Mouse (Mus musculus) neural tube, embryonic 12.5 days (tissue): ENCODE results near the gene Ehmt2. TPM values are rescaled to one million over a fixed set of nuclear protein-coding genes. Genes with fewer than 3 reads are reported as not detected.
A peak's percentile ranks its signal among the peaks of the same experiment; 100 is the strongest.
"Not testable (repeated sequence)": the region's sequence is repeated elsewhere in the genome, so short reads cannot be mapped to it uniquely, and the experiment has no call there.

Source experiments
- ATAC-seq: fragments of 200-750 bp; cut with Nextera tagmentation; 2 replicates; pipeline ENCODE4 v1.8.0; 2017; ENCODE audit warnings: low read depth, mild to moderate bottlenecking, moderate TSS enrichment, moderate library complexity; ENCODE audit not compliant: low FRiP score
- H3K27ac ChIP-seq: fragments of 300-500 bp; sonication (generic); 2 replicates; pipeline ENCODE4 v1.5.1; 2016
- H3K27me3 ChIP-seq: fragments of 300-500 bp; sonication (generic); replicated peaks from 2 replicates; pipeline ENCODE4 v1.6.1; 2016; ENCODE audit warnings: mild to moderate bottlenecking
- H3K36me3 ChIP-seq: fragments of 300-500 bp; sonication (generic); 2 replicates; pipeline ENCODE4 v1.6.1; 2016; ENCODE audit warnings: mild to moderate bottlenecking
- H3K4me1 ChIP-seq: fragments of 300-500 bp; sonication (generic); 2 replicates; pipeline ENCODE4 v1.6.1; 2016
- H3K4me2 ChIP-seq: fragments of 300-500 bp; sonication (generic); replicated peaks from 2 replicates; pipeline ENCODE4 v1.6.1; 2016; ENCODE audit warnings: mild to moderate bottlenecking
- H3K4me3 ChIP-seq: fragments of 300-500 bp; sonication (generic); 2 replicates; pipeline ENCODE4 v1.5.1; 2016
- H3K9ac ChIP-seq: fragments of 300-500 bp; sonication (generic); 2 replicates; pipeline ENCODE4 v1.6.1; 2016; ENCODE audit warnings: mild to moderate bottlenecking
- H3K9me3 ChIP-seq: fragments of 300-500 bp; sonication (generic); 2 replicates; pipeline ENCODE4 v1.6.1; 2016; ENCODE audit warnings: mild to moderate bottlenecking
- WGBS: fragments of 180-500 bp; shearing (Covaris S2); methylation state at CpG from one replicate; pipeline ENCODE4 v1.1.7; 2016; 5-methylcytosine and 5-hydroxymethylcytosine counted together
- polyA plus RNA-seq: library from polyadenylated mRNA; unstranded; fragments of >200 nt; fragmentation: Nextera tagmentation; extraction: Ambion mirVana; gene quantifications from 2 replicates; pipeline ENCODE4 v1.2.1, GENCODE M21; 2016

Ehmt2 gene
- polyA plus RNA-seq, 1 experiment from 2014 or later, result 113 TPM

DNA sequence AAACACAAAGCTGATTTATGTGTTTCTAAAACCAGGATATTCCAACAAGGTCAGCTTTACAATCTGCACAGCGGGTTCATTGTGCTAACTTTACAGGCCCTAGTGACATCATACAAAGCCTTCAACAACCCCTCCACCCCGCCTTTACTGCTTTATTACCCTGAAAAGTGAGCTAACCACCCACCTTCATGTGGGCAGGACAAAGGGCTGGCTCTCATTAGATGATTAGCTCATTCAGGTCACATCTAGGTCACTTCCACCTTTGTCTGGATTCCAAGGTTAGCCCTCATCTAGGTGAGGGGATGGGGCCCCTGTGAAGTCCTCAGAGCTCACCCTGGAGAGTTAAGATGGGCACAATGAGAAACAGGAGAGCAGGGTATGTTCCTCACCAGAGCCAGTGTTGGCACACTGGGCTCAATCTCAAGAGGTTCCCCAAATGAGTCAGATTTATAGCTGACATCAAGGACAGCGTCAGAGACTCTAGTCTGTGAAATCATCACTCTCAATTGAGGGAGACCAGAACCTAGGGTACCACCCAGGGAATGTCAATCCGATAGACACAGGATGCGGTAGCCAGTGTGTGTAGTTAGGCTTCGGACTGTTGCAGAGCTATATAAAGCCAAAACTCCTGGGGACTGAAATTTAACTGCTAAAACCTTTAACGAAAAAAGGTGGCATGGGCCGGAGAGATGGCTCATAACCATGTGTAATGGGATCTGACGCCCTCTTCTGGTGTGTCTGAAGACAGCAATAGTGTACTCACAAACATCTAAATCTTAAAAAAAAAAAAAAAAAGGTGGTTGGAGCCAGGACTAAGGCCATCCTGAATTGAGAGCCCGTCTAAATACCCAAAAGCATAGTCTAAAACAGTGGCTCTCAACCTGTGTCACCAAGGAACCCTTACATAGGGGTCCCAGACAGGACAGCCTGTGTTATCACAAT, 52.5 kb downstream of the Ehmt2 start:
- Histone ChIP-seq H3K4me2 (peak overlapping the region; percentile 84), H3K4me1 (peaks cover 9% of the 10 kb centered on the region; the same call in 1 of the 2 replicates), H3K9me3 (no peaks in the 10 kb centered on the region), H3K36me3 (peaks cover 18% of the 10 kb centered on the region), H3K9ac (peak overlapping the region; percentile 93), H3K4me3 (peak overlapping the region; percentile 70), H3K27me3 (peaks cover 12% of the 10 kb centered on the region), H3K27ac (peak overlapping the region; percentile 75)
- ATAC-seq, result no peak
- 15% methylated on average over 10 of the region's 10 CpGs for WGBS

- Histone ChIP-seq H3K4me1 (peaks cover 9% of the 10 kb centered on the region; the same call in 1 of the 2 replicates), H3K27ac (peak overlapping the region; percentile 75), H3K4me3 (peak overlapping the region; percentile 70), H3K27me3 (peaks cover 15% of the 10 kb centered on the region), H3K9ac (peak overlapping the region; percentile 93), H3K9me3 (no peaks in the 10 kb centered on the region), H3K4me2 (peak overlapping the region; percentile 84), H3K36me3 (peaks cover 18% of the 10 kb centered on the region)
- WGBS, result under 1% methylated on average over 29 of the region's 29 CpGs
- ATAC-seq, result peak; percentile 67
Observed at GRCm38 (mm10) chr17:34951636-34952377, 53.5 kb downstream of the Ehmt2 start.

DNA sequence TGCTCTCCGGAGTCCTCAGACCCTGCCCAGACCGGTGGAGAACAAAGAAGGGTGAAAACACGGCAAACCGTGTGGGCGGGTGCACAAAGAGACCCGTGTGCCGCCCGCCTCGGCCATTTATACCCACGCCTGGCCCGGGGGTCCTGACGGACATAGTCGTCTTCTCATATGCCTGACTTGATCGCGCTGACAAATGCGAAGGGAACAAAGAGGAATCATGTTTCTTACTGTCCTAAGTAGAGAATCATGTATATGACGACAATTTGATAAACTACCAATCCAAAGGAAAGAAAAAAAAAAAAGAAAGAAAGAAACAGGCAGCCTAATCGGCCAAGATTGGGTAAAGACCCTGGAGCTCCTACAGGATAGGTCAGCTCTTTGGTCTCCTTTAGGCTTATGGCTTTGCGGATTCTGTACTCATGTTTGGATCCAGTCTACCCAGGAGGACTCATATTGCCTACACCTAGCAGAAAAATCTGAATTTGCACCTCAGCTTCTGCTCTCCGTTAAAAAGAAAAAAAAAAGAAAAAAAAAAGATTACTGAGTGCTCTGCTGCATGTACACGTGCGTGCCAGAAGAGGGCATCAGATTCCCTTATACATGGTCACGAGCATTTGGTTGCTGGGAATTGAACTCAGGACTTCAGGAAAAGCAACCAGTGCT, 54.2 kb downstream of the Ehmt2 start:
- under 1% methylated on average over 23 of the region's 23 CpGs for WGBS
- Histone ChIP-seq H3K4me3 (peak overlapping the region; percentile 70), H3K4me2 (peak overlapping the region; percentile 84), H3K27me3 (peaks cover 15% of the 10 kb centered on the region), H3K27ac (peak overlapping the region; percentile 75), H3K9ac (peak overlapping the region; percentile 93), H3K9me3 (no peaks in the 10 kb centered on the region), H3K4me1 (peaks cover 9% of the 10 kb centered on the region; the same call in 1 of the 2 replicates), H3K36me3 (peaks cover 18% of the 10 kb centered on the region)
- ATAC-seq, result peak; percentile 85

DNA sequence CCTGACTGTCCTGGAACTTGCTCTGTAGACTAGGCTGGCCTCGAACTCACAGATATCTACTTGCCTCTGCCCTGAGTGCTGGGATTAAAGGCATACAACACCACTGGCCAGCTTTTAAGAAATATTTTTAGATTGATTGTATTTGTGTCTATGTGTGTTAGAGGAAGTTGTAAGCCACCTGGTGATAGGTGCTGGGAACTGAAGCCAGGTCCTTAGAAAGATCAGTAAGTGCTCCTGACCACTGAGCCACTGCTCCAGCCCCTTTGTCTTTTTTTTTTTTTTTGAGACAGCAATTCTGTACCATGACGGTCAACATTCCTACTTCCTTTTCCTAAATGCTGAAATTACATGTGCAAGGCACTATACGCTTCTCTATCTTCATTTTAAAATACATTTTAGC, 55.0 kb downstream of the Ehmt2 start:
- Histone ChIP-seq H3K4me2 (peak overlapping the region; percentile 84), H3K9ac (no peak overlapping the region), H3K27ac (no peak overlapping the region), H3K9me3 (no peaks in the 10 kb centered on the region), H3K4me3 (no peak overlapping the region), H3K4me1 (peaks cover 9% of the 10 kb centered on the region; the same call in 1 of the 2 replicates), H3K36me3 (peaks cover 18% of the 10 kb centered on the region), H3K27me3 (peaks cover 15% of the 10 kb centered on the region)
- 93% methylated on average over 3 of the region's 3 CpGs for WGBS
- no peak for ATAC-seq

- WGBS, result 94% methylated on average over 4 of the region's 4 CpGs
- Histone ChIP-seq H3K4me3 (no peak overlapping the region), H3K27ac (no peak overlapping the region), H3K9ac (no peak overlapping the region), H3K4me2 (no peak overlapping the region), H3K9me3 (no peaks in the 10 kb centered on the region), H3K36me3 (peaks cover 18% of the 10 kb centered on the region), H3K27me3 (peaks cover 15% of the 10 kb centered on the region), H3K4me1 (peaks cover 9% of the 10 kb centered on the region; the same call in 1 of the 2 replicates)
- no peak for ATAC-seq
Observed at GRCm38 (mm10) chr17:34953904-34954303, 55.6 kb downstream of the Ehmt2 start.

DNA sequence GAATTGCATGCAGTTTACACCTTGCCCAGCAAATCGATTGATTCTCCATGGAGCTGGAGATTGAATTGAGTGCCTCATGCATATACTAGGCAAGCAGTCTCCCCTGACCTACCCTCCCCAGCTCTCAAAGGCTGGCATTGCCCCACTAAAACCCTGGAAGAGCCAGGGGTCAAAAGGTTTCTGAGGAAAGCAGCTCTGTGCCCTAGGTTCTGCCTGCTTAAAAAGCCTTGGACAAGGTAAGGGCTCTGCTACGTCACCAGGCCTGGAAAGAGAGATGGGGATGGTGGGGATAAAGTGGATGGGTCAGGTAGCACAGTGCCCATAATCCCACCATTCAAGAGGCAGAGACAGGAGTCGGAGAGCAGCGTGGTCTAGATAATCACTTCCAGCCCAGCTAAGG, 56.6 kb downstream of the Ehmt2 start:
- 82% methylated on average over 4 of the region's 4 CpGs for WGBS
- H3K9ac ChIP-seq, result no peak overlapping the region
- no peak overlapping the region for H3K4me2 ChIP-seq
- no peak overlapping the region for H3K27ac ChIP-seq
- H3K4me3 ChIP-seq, result no peak overlapping the region
- ATAC-seq, result no peak
- peaks cover 15% of the 10 kb centered on the region for H3K27me3 ChIP-seq
- H3K4me1 ChIP-seq, result peaks cover 14% of the 10 kb centered on the region
- H3K36me3 ChIP-seq, result peaks cover 12% of the 10 kb centered on the region
- H3K9me3 ChIP-seq, result no peaks in the 10 kb centered on the region

- WGBS, result 84% methylated on average over 3 of the region's 3 CpGs
- no peak for ATAC-seq
- H3K4me3 ChIP-seq, result no peak overlapping the region
Observed at GRCm38 (mm10) chr17:34955884-34956283, 57.6 kb downstream of the Ehmt2 start.

DNA sequence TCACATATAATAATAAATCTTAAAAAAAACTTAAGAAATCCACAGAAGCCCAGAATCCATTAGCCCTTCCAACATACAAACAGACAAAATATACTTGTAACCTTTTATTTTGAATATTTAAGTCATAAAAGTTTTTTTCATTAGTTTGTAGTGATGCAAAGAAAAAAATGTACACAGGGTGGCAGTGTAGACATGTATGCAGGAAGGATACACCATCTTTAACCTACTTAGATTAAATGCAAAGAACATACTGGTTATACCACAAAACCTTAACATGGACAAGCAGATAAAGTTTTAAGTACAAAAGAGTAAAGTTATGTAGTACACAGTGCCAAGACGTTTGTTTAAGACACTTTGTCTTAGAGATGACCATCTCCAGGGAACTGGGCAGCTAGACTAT, 58.1 kb downstream of the Ehmt2 start:
- WGBS, result 57% methylated on average over 1 of the region's 1 CpGs
- H3K4me2 ChIP-seq, result no peak overlapping the region
- H3K36me3 ChIP-seq, result no peaks in the 10 kb centered on the region; the same call in 1 of the 2 replicates
- no peaks in the 10 kb centered on the region for H3K9me3 ChIP-seq
- H3K4me1 ChIP-seq, result peaks cover 9% of the 10 kb centered on the region
- H3K27me3 ChIP-seq, result peaks cover 19% of the 10 kb centered on the region
- ATAC-seq, result no peak
- H3K27ac ChIP-seq, result no peak overlapping the region
- no peak overlapping the region for H3K9ac ChIP-seq
- H3K4me3 ChIP-seq, result no peak overlapping the region

More at GRCm38 (mm10) chr17:34955884-34956283, 57.6 kb downstream of the Ehmt2 start:
- H3K27ac ChIP-seq, result no peak overlapping the region
- H3K36me3 ChIP-seq, result peaks cover 1% of the 10 kb centered on the region
- peaks cover 10% of the 10 kb centered on the region for H3K4me1 ChIP-seq
- no peak overlapping the region for H3K9ac ChIP-seq
- no peaks in the 10 kb centered on the region for H3K9me3 ChIP-seq
- H3K27me3 ChIP-seq, result peaks cover 15% of the 10 kb centered on the region
- no peak overlapping the region for H3K4me2 ChIP-seq

GRCm38 (mm10) chr17:34957291-34957690, 59.0 kb downstream of the Ehmt2 start:
- WGBS, result 19% methylated on average over 35 of the region's 40 CpGs
- not testable (repeated sequence) for H3K27ac ChIP-seq, H3K4me1 ChIP-seq, H3K9ac ChIP-seq, H3K36me3 ChIP-seq, H3K4me2 ChIP-seq, ATAC-seq, H3K9me3 ChIP-seq, H3K4me3 ChIP-seq
- peaks cover 20% of the 10 kb centered on the region for H3K27me3 ChIP-seq

GRCm38 (mm10) chr17:34957966-34958365, 59.7 kb downstream of the Ehmt2 start:
- peaks cover 20% of the 10 kb centered on the region for H3K27me3 ChIP-seq
- not testable (repeated sequence) for H3K27ac ChIP-seq, ATAC-seq, H3K4me2 ChIP-seq, H3K9ac ChIP-seq, H3K9me3 ChIP-seq, H3K4me1 ChIP-seq, H3K36me3 ChIP-seq, H3K4me3 ChIP-seq
- WGBS, result 36% methylated on average over 26 of the region's 40 CpGs

GRCm38 (mm10) chr17:34958734-34959129, 60.5 kb downstream of the Ehmt2 start:
- peak; percentile 71 for ATAC-seq
- peaks cover 20% of the 10 kb centered on the region for H3K27me3 ChIP-seq
- not testable (repeated sequence) for H3K9ac ChIP-seq

More at GRCm38 (mm10) chr17:34958734-34959129, 60.5 kb downstream of the Ehmt2 start:
- H3K4me1 ChIP-seq, H3K36me3 ChIP-seq, H3K27ac ChIP-seq, H3K9me3 ChIP-seq: not testable (repeated sequence)
- H3K4me2 ChIP-seq, result peak overlapping the region; percentile 78
- 3% methylated on average over 33 of the region's 47 CpGs for WGBS
- peak overlapping the region; percentile 40 for H3K4me3 ChIP-seq
